Mouse (Mus musculus) neural tube, embryonic 10.5 days (tissue): ENCODE measurements at regions not wholly inside any gene's neighbourhood (a gene's known extent, or its start where the extent isn't known, plus 50 kb on each side); places are given as distances from the start of the nearest gene placed in this dataset.

ENCODE experiments used
- DNase-seq: peaks from one replicate; pipeline ENCODE4 v3.0.0-alpha.2; 2017; ENCODE audit warnings: low spot score; ENCODE audit errors: extremely low spot score

DNA sequence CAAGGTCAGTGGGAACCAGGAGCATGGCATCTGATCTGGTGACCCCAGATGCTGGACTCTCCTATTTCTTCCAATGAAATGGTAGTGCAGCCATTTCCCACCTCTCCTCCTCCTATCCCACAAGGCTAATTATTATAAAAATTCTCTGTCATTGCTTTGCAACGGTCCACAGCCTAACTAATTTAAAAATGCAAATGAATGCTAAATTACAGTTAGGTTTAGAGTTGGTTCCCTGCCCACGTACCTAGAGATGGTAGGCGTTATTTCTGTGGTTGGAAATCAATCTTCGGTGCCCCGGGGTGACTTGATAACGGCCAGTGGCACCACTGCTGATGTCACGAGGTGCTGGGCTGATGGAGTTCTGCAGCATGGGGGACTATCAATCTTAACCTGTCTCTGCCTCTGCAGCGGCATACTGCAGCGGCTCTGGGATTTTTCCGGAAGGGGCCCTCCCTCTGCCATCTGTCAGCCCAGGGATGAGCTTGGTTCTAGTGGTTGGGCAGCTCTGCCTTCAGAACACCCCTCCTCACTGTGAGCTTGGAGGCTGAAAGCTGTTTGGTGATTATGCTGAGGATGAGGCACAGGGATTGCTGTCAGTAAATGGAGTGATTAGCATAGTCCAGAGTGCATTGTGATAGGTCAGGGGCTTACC, 66.5 kb downstream of the Nmur2 start:
- DNase-seq, result peak; percentile 21

GRCm38 (mm10) chr11:55966580-55966979, 74.2 kb downstream of the Nmur2 start:
- DNase-seq, result no peak

DNA sequence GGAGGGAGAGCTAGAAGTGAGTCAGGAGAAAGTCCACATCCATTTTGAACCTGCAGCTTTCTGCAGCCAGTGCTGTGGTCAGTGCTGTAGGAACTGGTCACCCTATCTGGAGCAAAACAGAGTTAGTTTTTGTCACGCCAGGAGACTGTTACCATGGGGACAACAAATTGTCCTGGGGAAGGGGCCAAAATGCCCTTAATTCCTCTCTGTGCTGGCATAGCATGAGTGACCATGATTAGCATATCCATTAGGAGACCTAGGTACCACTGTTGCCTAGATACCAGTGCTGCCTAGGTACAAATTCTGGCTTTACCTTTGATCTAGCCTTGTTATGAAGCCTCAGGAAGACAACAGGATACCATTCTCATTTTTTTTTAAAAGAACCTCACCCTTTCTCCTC, 82.4 kb downstream of the Nmur2 start:
- no peak for DNase-seq

GRCm38 (mm10) chr11:55957355-55957754, 83.5 kb downstream of the Nmur2 start:
- DNase-seq, result no peak

DNA sequence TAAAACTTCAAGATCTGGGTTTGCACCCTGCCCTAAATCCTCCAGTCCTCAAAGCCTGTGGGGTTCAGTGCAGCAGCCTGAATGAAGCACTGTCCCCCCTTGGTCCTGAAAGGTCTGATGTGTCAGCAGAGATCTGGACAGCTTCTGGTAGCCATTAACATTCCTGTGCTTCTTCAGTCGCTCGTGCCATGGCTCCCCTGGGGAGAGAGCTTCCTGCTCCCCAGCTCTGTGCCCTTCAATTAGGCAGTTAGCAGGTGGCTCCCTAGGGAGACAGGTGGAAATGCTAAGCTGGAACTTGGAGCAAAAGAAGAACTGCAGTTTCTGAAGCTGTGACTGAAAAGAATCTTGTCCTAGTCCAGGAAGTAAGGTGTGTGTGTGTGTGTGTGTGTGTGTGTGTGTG, 87.1 kb downstream of the Nmur2 start:
- DNase-seq, result no peak

DNA sequence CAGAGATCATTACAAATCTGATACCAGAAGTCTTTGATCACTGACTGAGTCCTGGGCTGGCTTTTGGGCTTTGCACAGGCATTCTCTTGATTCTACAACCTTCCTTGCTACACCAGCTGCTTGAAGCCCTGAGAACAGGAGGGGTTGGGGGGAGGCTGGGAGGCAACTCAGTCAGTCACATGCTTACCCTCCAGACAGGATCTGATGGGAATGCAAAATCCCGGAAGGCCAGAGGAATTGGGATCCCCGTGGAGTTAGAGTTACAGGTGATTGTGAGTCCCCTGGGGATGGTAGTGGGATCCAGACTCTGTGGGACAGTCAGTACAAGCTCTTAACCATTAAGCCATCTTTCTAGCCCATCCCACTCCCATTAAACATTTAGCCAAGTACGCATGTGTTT, 91.2 kb downstream of the Nmur2 start:
- DNase-seq, result no peak

GRCm38 (mm10) chr11:55946629-55947240, 94.1 kb downstream of the Nmur2 start:
- no peak for DNase-seq

DNA sequence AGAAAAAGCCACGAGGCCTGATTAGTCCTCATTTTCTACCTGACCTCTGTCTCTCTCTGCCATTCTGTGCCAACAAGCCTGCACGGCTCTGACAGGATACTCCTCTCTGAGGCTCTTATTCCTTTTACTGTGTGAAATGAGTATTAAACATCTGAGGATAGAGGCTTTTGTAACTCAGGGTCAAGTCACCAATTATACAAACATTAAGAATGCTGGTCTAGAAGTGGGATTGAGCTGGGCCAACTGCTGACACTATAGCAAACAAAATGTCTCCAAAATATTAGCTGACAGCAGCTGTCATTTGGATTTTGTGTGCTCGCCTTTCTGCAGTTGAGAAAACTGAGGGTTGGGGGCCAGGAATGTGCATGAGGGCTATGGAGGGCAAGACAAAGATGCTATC, 94.8 kb downstream of the Nmur2 start:
- DNase-seq, result no peak

GRCm38 (mm10) chr11:55939983-55940382, 100.8 kb downstream of the Nmur2 start:
- DNase-seq, result no peak

DNA sequence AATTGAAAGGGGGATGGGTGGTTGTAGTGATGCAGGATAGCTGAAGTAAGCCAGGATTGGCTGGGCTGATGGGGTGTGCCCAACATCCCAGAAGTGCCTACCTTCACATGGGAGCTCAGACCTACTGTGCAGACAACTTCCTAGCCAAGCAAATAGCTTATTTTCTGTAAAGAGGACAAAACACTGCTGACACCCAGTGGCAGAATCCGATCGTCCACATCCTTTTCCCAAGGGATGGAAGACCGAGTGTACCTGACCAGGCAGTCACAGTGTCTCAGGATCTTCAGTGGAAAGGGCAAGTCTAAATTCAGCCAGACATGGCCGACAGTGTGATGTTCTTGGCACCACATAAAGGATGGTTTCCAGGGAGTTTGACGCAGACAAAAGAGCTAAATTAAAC, 114.4 kb downstream of the Nmur2 start:
- no peak for DNase-seq

DNA sequence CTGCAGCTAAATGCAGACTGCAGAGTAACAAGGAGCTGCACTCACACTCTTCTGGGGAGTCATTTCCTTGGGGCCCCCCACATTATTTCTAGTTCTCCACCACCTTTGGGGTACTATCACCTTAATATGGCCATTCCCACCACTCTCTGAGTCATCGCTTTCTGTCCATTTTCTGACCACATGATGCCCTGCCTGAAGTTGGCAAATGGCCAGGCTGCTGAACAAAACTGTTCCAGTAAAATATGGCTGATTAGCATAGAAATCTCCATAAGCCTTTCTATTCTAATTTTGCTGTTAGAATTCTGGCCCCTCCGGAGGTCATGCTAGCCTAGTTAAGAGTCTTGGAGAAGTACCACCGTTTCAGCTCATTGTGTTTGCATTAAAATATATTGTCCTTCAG, 121.7 kb downstream of the Nmur2 start:
- DNase-seq, result no peak

- no peak for DNase-seq
Observed at GRCm38 (mm10) chr11:55918411-55918810, 122.4 kb downstream of the Nmur2 start.

DNA sequence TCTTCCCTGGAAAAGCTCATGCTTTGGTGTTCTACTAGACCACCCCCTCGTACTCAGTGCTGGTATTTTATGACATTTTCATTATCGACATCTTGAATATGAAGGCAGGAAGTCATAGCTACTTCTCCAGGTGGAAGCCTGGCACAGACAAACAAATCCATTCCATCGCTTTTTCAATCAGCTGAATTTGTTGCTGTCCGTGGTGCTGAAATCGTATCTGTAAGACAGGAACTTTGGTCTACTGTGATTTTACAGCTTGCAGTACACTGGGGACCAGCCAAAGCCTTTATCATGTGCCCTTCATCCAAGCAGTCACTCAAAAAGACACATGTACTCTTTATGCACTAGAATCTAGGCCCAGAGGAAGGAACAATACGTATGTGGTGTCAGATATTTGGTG, 143.3 kb downstream of the Nmur2 start:
- DNase-seq, result peak; percentile 48

DNA sequence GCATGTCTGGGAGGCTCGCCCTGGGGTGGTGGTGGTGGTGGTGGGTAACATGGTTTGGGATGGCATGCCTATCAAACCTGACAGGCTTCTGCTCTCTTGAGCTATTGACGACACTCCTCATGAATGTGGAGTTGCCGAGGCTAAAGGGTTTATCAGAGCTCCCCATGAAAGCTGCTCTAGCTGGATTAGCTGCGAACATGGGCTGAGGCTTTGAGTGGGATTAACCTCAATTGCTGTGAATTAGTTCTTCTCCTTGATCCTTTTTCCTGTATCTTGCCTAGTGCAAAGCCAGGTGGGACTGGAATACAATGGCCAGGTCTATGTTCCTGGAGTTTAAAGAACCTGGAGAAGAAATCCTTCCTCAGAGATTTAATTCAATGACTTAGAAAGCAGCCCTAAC, 150.6 kb downstream of the Nmur2 start:
- DNase-seq, result no peak

- DNase-seq, result no peak
Observed at GRCm38 (mm10) chr11:55878631-55879030, 162.2 kb downstream of the Nmur2 start.

DNA sequence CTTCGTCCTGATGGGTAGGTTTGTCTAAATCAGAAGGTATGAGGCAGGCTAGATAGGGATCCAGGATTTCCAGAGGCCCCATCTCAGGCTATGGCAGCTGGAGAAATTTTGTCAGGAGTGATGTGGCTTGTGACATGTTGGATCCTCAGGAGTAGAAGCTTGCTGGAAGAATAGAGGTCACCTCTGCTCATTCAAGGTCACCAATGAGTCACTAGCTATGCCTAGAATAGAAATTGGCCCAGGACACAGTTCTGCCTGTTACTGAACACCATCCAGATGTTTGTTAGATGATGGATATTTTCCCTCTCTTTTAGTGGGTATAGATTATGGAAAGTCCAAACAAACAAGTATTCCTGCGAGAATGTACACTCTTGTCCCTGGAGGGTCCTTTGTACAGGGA, 173.7 kb downstream of the Nmur2 start:
- DNase-seq, result no peak

- DNase-seq, result no peak
Observed at GRCm38 (mm10) chr11:55859230-55859629, 181.6 kb downstream of the Nmur2 start.

DNA sequence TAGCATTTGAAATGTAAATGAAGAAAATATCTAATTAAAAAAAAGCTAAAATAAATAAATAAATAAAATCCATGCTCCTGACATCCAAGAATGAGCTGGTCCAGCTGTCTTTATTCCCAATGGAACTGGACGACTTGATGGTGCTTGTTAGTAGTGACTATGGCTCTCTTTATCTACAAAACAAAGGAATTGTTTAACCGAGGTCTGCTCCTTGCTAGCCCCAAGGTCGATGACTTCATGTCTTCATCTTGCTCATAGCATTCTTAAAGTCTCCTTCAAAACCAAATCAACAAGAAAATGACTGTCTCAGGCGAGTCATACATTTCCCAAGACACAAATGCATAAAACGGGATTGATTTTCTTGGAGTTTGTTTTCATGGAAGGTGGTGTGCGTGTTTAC, 212.5 kb upstream of the Glra1 start:
- DNase-seq, result no peak

DNA sequence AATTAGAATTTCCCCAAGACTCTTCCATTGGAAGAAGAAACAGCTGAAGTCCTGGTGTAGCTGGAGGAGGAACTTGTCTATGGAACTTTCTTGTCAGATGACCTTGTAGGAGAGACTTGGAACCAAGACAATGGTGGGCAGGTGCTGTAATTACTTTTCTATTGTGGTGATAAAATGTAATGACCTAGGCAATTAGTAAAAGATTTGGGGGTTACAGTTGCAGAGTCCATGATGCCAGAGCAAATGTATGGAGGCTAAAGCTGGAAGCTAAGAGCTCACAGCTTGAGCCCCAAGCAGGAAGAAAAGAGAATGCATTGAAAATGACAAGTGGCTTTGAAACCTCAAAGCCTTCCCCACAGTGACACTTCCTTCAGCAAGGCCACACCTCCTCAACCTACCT, 208.6 kb upstream of the Glra1 start:
- no peak for DNase-seq

DNA sequence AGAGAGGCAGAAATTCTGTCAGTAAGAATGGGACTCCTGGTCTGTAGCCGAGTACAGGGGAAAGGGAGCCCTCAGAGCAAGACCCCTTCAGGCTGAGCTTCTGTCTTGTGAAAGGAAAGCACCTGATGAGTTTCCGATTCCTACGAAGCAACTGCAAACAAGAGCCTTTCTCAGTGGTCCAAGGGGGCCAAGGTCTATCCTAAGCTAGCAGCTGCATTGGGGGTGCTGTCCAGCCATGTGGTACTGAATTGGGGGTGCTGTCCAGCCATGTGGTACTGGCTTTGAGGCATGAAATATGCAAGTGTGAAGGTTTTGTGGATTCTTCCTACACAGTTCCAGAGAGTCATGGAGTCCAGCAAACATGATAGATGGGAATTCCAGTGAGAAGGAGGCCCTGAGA, 202.7 kb upstream of the Glra1 start:
- DNase-seq, result peak; percentile 15

DNA sequence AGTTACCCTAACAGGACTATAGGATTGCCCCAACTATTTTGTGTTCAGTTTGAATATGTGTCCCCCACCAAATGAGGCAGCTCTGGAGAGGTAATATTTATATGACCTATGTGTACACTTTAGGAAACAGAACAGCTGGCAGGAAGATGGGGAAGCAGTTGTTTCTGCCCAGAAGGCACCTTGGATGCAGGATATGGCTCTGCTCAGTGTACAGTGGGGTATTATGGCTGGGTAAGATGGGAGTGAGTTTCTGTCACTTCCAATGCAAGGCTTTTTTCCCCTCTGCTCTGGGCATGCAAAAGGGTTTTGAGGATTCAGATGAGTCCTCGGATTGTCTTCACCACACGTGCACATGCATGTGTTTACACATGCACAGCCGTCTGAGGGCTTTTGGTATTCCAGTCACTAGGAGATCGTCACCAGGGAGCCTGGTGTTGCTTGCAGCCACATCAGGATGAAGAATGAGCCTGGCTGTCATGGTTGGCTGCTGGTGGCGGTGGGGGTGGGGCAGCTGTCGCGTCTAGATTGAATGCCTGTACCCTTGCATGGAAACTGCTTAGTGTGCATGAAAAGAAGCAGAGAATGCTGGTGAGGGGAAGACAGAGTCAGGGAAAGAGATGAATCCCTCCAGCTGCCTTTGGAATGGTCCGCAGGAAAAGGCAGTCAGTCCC, 183.3 kb upstream of the Glra1 start:
- peak; percentile 78 for DNase-seq

- peak; percentile 27 for DNase-seq
Observed at GRCm38 (mm10) chr11:55789638-55790037, 181.6 kb upstream of the Glra1 start.

GRCm38 (mm10) chr11:55781044-55781443, 173.0 kb upstream of the Glra1 start:
- DNase-seq, result no peak
